Mouse (Mus musculus): Measurements from ENCODE around the gene Hoxd3.

GRCm38 (mm10) chr2:74724244-74725015 is 12.7 kb downstream of the Hoxd3 start:
- TF ChIP-seq CTCF (IDR thresholded peaks at IDR 0.05; ENCODE audit: low read depth) (no peak), EP300 (optimal IDR thresholded peaks at IDR 0.05) (no peak)

All from stomach, postnatal 0 days (tissue).